Mouse (Mus musculus) ES-Bruce4 (cell line): Measurements from ENCODE around the gene Abhd4. TPM values are rescaled to one million over a fixed set of nuclear protein-coding genes. Genes with fewer than 3 reads are reported as not detected.

Source experiments
- H3K27ac ChIP-seq: 2 replicates; pipeline ENCODE4 v1.5.1; 2012; ENCODE audit warnings: low read length, inconsistent platforms; ENCODE audit not compliant: insufficient read depth
- H3K27me3 ChIP-seq: 2 replicates; pipeline ENCODE4 v1.6.1; 2012; ENCODE audit warnings: mild to moderate bottlenecking, low read length, inconsistent platforms; ENCODE audit not compliant: control insufficient read depth, poor library complexity, insufficient read depth, severe bottlenecking
- H3K36me3 ChIP-seq: 2 replicates; pipeline ENCODE4 v1.6.1; 2012; ENCODE audit warnings: inconsistent platforms, mild to moderate bottlenecking, low read length, moderate library complexity; ENCODE audit not compliant: control insufficient read depth, poor library complexity, insufficient read depth, severe bottlenecking
- H3K4me1 ChIP-seq: one replicate; pipeline ENCODE4 v1.8.1; 2011; ENCODE audit warnings: low read length; ENCODE audit not compliant: control insufficient read depth, insufficient read depth
- H3K4me3 ChIP-seq: 2 replicates; pipeline ENCODE4 v1.5.1; 2011; ENCODE audit warnings: low read depth, mild to moderate bottlenecking, low read length
- H3K9ac ChIP-seq: 2 replicates; pipeline ENCODE4 v1.6.1; 2012; ENCODE audit warnings: low read depth, mild to moderate bottlenecking, inconsistent platforms; ENCODE audit not compliant: poor library complexity, severe bottlenecking
- H3K9me3 ChIP-seq: replicated peaks from 2 replicates; pipeline ENCODE4 v1.6.1; 2012; ENCODE audit warnings: mild to moderate bottlenecking, low read length, inconsistent platforms; ENCODE audit not compliant: control insufficient read depth, poor library complexity, insufficient read depth, severe bottlenecking
- CTCF ChIP-seq: IDR thresholded peaks from one replicate; pipeline ENCODE4 v1.8.1; 2011; ENCODE audit warnings: low read depth, low read length
- EP300 ChIP-seq: IDR thresholded peaks from 2 replicates; pipeline ENCODE4 v1.6.1; 2011; ENCODE audit warnings: low read depth, low read length; ENCODE audit not compliant: insufficient read depth
- POLR2A ChIP-seq: IDR thresholded peaks from one replicate; pipeline ENCODE4 v1.8.1; 2011; ENCODE audit warnings: low read length; ENCODE audit not compliant: insufficient read depth
- polyA plus RNA-seq: library from polyadenylated mRNA; stranded (reverse); fragments of >200 nt; gene quantifications from 2 replicates; pipeline ENCODE4 v1.2.4, GENCODE M21; 2011; ENCODE audit warnings: low read depth; ENCODE audit not compliant: missing spikeins, insufficient read depth, insufficient read length

Abhd4 gene
- polyA plus RNA-seq, 1 experiment = 102 TPM

DNA sequence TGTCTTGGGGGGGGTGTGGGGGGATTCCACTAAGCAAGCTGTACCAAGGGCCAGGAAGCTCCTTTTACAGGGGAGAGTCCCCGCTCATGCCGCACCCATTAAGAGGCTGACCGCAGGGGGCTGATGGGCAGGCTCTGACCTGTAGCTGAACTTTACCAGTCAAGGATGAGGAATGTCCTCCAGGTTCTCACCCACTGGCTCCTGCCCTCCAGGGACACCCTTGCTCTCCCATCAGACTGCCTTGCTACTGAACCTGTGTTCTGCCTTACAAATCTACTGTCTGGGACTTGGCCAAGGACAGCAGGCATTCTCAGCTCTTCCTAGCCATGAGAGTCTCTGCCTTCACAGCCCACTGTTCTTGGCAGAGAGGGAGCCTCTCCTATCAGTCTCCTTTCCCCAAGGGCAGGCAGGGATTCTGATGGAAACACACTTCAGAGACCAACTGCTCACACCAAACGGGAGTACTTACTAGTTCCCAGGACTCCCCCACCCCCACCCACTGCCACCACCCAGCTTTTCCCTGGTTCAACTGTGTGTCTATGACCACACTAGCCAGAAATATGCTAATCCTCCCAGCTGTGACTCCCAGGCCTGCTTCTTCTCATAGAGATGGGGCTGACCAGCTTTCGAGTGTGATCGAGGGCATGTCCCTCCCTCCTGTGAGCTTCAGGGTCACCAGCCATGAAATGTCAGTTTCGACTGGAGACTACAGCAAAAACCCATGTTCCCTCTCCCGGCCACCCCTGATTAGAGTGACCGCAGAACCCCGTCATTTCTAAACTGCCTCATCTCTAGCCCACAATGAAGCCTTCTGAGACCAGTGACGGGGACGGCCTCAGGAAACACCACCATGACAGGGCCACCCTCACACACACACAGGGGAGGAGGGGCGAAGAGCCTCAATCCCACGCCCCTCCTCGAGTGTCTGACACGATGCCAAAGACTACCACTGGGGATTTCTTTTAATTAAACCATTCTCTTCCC is 29.2 kb upstream of the Abhd4 start:
- TF ChIP-seq CTCF (no peak), POLR2A (no peak), EP300 (peak; percentile 50; the same call in 1 of the 2 replicates)
- Histone ChIP-seq H3K4me3 (no peak overlapping the region), H3K9me3 (no peaks in the 10 kb centered on the region), H3K27ac (no peak overlapping the region), H3K4me1 (peaks cover 9% of the 10 kb centered on the region), H3K36me3 (no peaks in the 10 kb centered on the region), H3K9ac (no peak overlapping the region), H3K27me3 (no peaks in the 10 kb centered on the region)

DNA sequence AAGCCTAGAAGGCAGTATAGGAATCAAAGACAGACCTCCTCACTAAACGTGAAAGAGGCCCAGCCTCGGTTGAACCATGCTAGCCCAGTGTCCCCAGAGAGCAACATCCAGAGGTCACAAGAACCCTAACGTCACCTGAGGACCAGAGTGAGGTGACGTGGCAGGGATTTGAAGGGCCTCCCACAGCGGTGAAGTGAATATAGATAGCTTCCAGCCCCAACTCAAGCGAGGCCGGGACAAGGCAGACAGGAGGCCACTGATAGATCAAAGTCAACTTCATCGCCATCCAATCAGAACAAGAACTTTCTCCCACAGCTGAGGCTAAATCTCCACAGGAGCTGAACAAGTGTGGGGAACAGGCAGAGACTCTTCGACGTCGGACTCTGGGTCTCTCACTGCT is 28.3 kb upstream of the Abhd4 start:
- H3K27me3 ChIP-seq = no peaks in the 10 kb centered on the region
- H3K4me1 ChIP-seq = peaks cover 12% of the 10 kb centered on the region
- no peaks in the 10 kb centered on the region for H3K36me3 ChIP-seq
- no peak overlapping the region for H3K9ac ChIP-seq
- no peak overlapping the region for H3K27ac ChIP-seq
- no peaks in the 10 kb centered on the region for H3K9me3 ChIP-seq
- no peak overlapping the region for H3K4me3 ChIP-seq
- no peak for TF ChIP-seq EP300
- no peak for TF ChIP-seq CTCF
- no peak for TF ChIP-seq POLR2A

- peaks cover 13% of the 10 kb centered on the region for H3K4me1 ChIP-seq
- H3K9me3 ChIP-seq = no peaks in the 10 kb centered on the region
- H3K27me3 ChIP-seq = no peaks in the 10 kb centered on the region
- no peak overlapping the region for H3K9ac ChIP-seq
- H3K4me3 ChIP-seq = no peak overlapping the region
- H3K36me3 ChIP-seq = no peaks in the 10 kb centered on the region
- no peak for TF ChIP-seq CTCF
- TF ChIP-seq POLR2A = no peak
- no peak for TF ChIP-seq EP300
- H3K27ac ChIP-seq = no peak overlapping the region
Measured at GRCm38 (mm10) chr14:54226911-54227811, 26.8 kb upstream of the Abhd4 start.

DNA sequence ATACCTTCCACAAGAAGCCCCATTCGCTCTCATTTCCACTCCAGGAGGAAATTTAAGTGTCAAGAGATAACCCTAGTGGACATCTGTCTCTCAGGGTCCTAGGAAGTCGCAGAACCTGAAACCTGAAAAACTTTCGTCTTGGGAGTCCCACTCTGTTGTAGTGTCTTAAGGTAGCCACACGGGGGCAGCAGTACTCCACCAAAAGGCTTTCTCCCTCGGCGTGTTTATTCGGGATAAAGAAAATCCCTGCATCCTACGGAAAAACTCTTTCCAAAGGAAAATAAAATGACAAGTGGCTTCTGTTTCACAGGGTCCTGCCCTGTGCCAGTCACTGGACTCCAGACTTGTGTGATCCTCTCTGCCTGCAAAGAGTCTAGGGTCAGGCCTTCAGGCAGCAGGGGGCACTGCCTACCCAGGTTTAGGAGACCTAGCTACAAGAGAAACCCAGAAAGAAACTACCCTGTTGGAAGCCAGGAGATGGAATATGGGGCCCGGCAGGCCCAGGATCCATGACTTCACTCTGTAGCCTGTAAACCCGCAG is 26.0 kb upstream of the Abhd4 start:
- peaks cover 16% of the 10 kb centered on the region for H3K4me1 ChIP-seq
- peak overlapping the region; percentile 25; the same call in 1 of the 2 replicates for H3K9ac ChIP-seq
- H3K4me3 ChIP-seq = peak overlapping the region; percentile 59
- no peaks in the 10 kb centered on the region for H3K36me3 ChIP-seq
- no peaks in the 10 kb centered on the region for H3K27me3 ChIP-seq
- H3K9me3 ChIP-seq = no peaks in the 10 kb centered on the region
- H3K27ac ChIP-seq = peak overlapping the region; percentile 78
- TF ChIP-seq CTCF = peak; percentile 63
- TF ChIP-seq EP300 = no peak
- no peak for TF ChIP-seq POLR2A

DNA sequence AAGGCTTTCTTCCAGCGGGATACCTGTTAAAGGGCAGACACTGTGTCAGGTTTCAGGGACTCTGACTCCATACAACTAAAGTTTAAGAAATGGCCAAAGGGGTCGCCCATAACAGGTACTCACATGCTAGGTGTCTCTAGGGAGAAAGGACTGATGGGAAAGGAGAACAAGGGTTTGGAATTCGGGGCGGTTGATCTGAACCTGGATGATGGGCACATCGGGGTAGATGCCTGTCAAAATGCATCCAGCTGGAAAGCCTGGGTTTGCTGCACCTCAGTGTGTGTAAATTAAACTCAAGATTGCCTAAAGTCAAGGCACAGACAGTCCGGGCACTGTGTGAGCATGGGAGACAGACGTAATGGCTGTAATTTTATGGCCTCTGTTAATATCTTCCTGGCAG is 25.5 kb upstream of the Abhd4 start:
- Histone ChIP-seq H3K27ac (peak overlapping the region; percentile 78), H3K9me3 (no peaks in the 10 kb centered on the region), H3K9ac (peak overlapping the region; percentile 25; the same call in 1 of the 2 replicates), H3K27me3 (no peaks in the 10 kb centered on the region), H3K4me3 (peak overlapping the region; percentile 15), H3K4me1 (peaks cover 13% of the 10 kb centered on the region), H3K36me3 (no peaks in the 10 kb centered on the region)
- TF ChIP-seq POLR2A = no peak
- TF ChIP-seq CTCF = no peak
- no peak for TF ChIP-seq EP300
